Mouse (Mus musculus): Measurements from ENCODE around the gene Lgals2. TPM values are rescaled to one million over a fixed set of nuclear protein-coding genes. Genes with fewer than 3 reads are reported as not detected.

Lgals2 gene
- polyA plus RNA-seq, 1 experiment from 2014 or later, result not detected

GRCm38 (mm10) chr15:78801571-78801970 lies 53.8 kb downstream of the Lgals2 start:
- Histone ChIP-seq H3K27me3 (ENCODE audit: low read depth, poor library complexity, severe bottlenecking) (peaks cover 94% of the 10 kb centered on the region), H3K36me3 (no peaks in the 10 kb centered on the region), H3K27ac (replicated peaks) (no peak overlapping the region), H3K9me3 (replicated peaks) (no peaks in the 10 kb centered on the region), H3K4me3 (peak overlapping the region; percentile 61), H3K4me1 (peaks cover 52% of the 10 kb centered on the region)
- no peak for DNase-seq (ENCODE audit: low spot score)
- WGBS, result 72% methylated on average over 9 of the region's 9 CpGs

Small RNAs within 50 kb of the gene (microRNA-seq; reads per million reads assigned to microRNA genes)
- not detected for gene Mir6955

Other genes with a start within 250 kb of the Lgals2 start
- gene Elfn2, start 136.8 kb downstream of the Lgals2 start, polyA plus RNA-seq (2016; fragmentation: Nextera tagmentation; extraction: Ambion mirVana), result 0.23 and 0.26 TPM in 2 replicates
- 81.5 and 121 TPM in 2 replicates for gene Mfng, start 82.1 kb downstream of the Lgals2 start, polyA plus RNA-seq (2016; fragmentation: Nextera tagmentation; extraction: Ambion mirVana)
- gene Card10, start 52.5 kb downstream of the Lgals2 start, polyA plus RNA-seq (2016; fragmentation: Nextera tagmentation; extraction: Ambion mirVana), result 2.6 TPM in 2 replicates
- 12.9 and 14.3 TPM in 2 replicates for gene Cdc42ep1, start 12.9 kb downstream of the Lgals2 start, polyA plus RNA-seq (2016; fragmentation: Nextera tagmentation; extraction: Ambion mirVana)
- 47.1 and 52.8 TPM in 2 replicates for gene Gga1, start 21.7 kb upstream of the Lgals2 start, polyA plus RNA-seq (2016; fragmentation: Nextera tagmentation; extraction: Ambion mirVana)
- gene Gm49510, start 44.1 kb upstream of the Lgals2 start, polyA plus RNA-seq (2016; fragmentation: Nextera tagmentation; extraction: Ambion mirVana), result 0.12 TPM in 1 of 2 replicates, not detected in the other
- 16.5 and 18.7 TPM in 2 replicates for gene Sh3bp1, start 44.2 kb upstream of the Lgals2 start, polyA plus RNA-seq (2016; fragmentation: Nextera tagmentation; extraction: Ambion mirVana)
- 27.3 and 29.8 TPM in 2 replicates for gene Pdxp, start 58.4 kb upstream of the Lgals2 start, polyA plus RNA-seq (2016; fragmentation: Nextera tagmentation; extraction: Ambion mirVana)
- 341 and 392 TPM in 2 replicates for gene Lgals1, start 71.2 kb upstream of the Lgals2 start, polyA plus RNA-seq (2016; fragmentation: Nextera tagmentation; extraction: Ambion mirVana)
- gene Nol12, start 79.4 kb upstream of the Lgals2 start, polyA plus RNA-seq (2016; fragmentation: Nextera tagmentation; extraction: Ambion mirVana), result 62.7 and 71.2 TPM in 2 replicates
- 39.7 and 39.8 TPM in 2 replicates for gene Triobp, start 92.2 kb upstream of the Lgals2 start, polyA plus RNA-seq (2016; fragmentation: Nextera tagmentation; extraction: Ambion mirVana)
- gene H1f0, start 172.9 kb upstream of the Lgals2 start, polyA plus RNA-seq (2016; fragmentation: Nextera tagmentation; extraction: Ambion mirVana), result 421 and 499 TPM in 2 replicates
- gene Galr3, start 186.4 kb upstream of the Lgals2 start, polyA plus RNA-seq (2016; fragmentation: Nextera tagmentation; extraction: Ambion mirVana), result not detected in 2 replicates
- gene Ankrd54, start 207.4 kb upstream of the Lgals2 start, polyA plus RNA-seq (2016; fragmentation: Nextera tagmentation; extraction: Ambion mirVana), result 65.1 and 66.6 TPM in 2 replicates
- 260 and 273 TPM in 2 replicates for gene Eif3l, start 219.7 kb upstream of the Lgals2 start, polyA plus RNA-seq (2016; fragmentation: Nextera tagmentation; extraction: Ambion mirVana)